Mouse (Mus musculus) limb, embryonic 11.5 days (tissue): Measurements from ENCODE around the gene Ift43. TPM values are rescaled to one million over a fixed set of nuclear protein-coding genes. Genes with fewer than 3 reads are reported as not detected.

Experiments
- ATAC-seq: fragments of 200-750 bp; cut with Nextera tagmentation; 2 replicates; pipeline ENCODE4 v1.8.0; 2017; ENCODE audit warnings: low read depth; ENCODE audit not compliant: insufficient number of reproducible peaks, low FRiP score, low TSS enrichment
- DNase-seq: peaks from one replicate; pipeline ENCODE4 v3.0.0-alpha.2; 2015; ENCODE audit warnings: low spot score
- H3K27ac ChIP-seq: fragments of 300-500 bp; sonication (generic); replicated peaks from 2 replicates; pipeline ENCODE4 v1.5.1; 2014; ENCODE audit warnings: low read depth, mild to moderate bottlenecking, low read length
- H3K27me3 ChIP-seq: fragments of 300-500 bp; sonication (generic); 2 replicates; pipeline ENCODE4 v1.6.1; 2014; ENCODE audit warnings: mild to moderate bottlenecking, low read length, mixed read lengths; ENCODE audit not compliant: control insufficient read depth, insufficient read depth
- H3K36me3 ChIP-seq: fragments of 300-500 bp; sonication (generic); 2 replicates; pipeline ENCODE4 v1.6.1; 2014; ENCODE audit warnings: mild to moderate bottlenecking, low read length, moderate library complexity, mixed read lengths; ENCODE audit not compliant: control insufficient read depth, insufficient read depth
- H3K4me1 ChIP-seq: fragments of 300-500 bp; sonication (generic); 2 replicates; pipeline ENCODE4 v1.6.1; 2014; ENCODE audit warnings: low read length, mixed read lengths; ENCODE audit not compliant: control insufficient read depth, insufficient read depth
- H3K4me2 ChIP-seq: fragments of 300-500 bp; sonication (generic); 2 replicates; pipeline ENCODE4 v1.6.1; 2014; ENCODE audit warnings: low read depth, mild to moderate bottlenecking, moderate library complexity; ENCODE audit not compliant: severe bottlenecking
- H3K4me3 ChIP-seq: fragments of 300-500 bp; sonication (generic); 2 replicates; pipeline ENCODE4 v1.5.1; 2014; ENCODE audit warnings: low read depth, low read length
- H3K9ac ChIP-seq: fragments of 300-500 bp; sonication (generic); 2 replicates; pipeline ENCODE4 v1.6.1; 2014; ENCODE audit warnings: mild to moderate bottlenecking, low read length
- H3K9me3 ChIP-seq: fragments of 300-500 bp; sonication (generic); 2 replicates; pipeline ENCODE4 v1.6.1; 2016; ENCODE audit warnings: low read length; ENCODE audit not compliant: control insufficient read depth
- WGBS: fragments of 180-500 bp; shearing (Covaris S2); extraction: QIAGEN DNeasy Blood & Tissue Kit; methylation state at CpG from one replicate; pipeline ENCODE4 v1.1.7; 2014; 5-methylcytosine and 5-hydroxymethylcytosine counted together
- polyA plus RNA-seq: library from polyadenylated mRNA; unstranded; fragments of >200 nt; fragmentation: Nextera tagmentation; extraction: Ambion mirVana; gene quantifications from 2 replicates; pipeline ENCODE4 v1.2.1, GENCODE M21; 2014

The Ift43 gene
- polyA plus RNA-seq, 1 experiment from 2014 or later, result 81.3 TPM

- H3K27ac ChIP-seq, result no peak overlapping the region
- no peaks in the 10 kb centered on the region for H3K9me3 ChIP-seq
- H3K9ac ChIP-seq, result no peak overlapping the region
- H3K36me3 ChIP-seq, result no peaks in the 10 kb centered on the region; the same call in 1 of the 2 replicates
- H3K27me3 ChIP-seq, result no peaks in the 10 kb centered on the region
- DNase-seq (no peak), ATAC-seq (no peak)
- no peak overlapping the region for H3K4me3 ChIP-seq
- no peak overlapping the region for H3K4me2 ChIP-seq
- H3K4me1 ChIP-seq, result no peaks in the 10 kb centered on the region
- WGBS, result 79% methylated on average over 15 of the region's 15 CpGs
Measured at GRCm38 (mm10) chr12:86116295-86116835, 34.0 kb downstream of the Ift43 start.

DNA sequence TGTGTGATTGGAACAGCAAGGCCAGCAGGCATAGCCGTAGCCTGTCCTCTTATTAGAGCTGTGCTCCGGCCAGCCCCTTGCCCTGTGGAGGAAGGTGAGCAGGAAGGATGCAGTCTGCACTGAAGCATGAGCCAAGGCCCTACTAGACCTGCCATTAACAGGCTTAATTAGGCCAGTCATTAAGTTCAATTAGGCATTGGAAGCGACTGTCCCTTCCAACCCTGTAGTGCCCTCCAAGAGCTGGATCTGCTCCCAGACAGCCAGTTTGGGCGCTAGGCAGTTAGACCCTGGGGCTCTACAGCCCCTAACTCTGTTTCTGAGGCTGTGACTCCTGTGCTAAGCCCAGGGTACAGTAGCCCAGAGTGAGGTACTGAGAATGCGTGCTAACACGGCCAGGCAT lies 41.7 kb downstream of the Ift43 start:
- no peak overlapping the region for H3K9ac ChIP-seq
- H3K27me3 ChIP-seq, result no peaks in the 10 kb centered on the region
- no peak for ATAC-seq
- H3K4me3 ChIP-seq, result no peak overlapping the region
- 77% methylated on average over 6 of the region's 6 CpGs for WGBS
- H3K4me1 ChIP-seq, result no peaks in the 10 kb centered on the region
- H3K27ac ChIP-seq, result no peak overlapping the region
- no peak overlapping the region for H3K4me2 ChIP-seq
- H3K36me3 ChIP-seq, result no peaks in the 10 kb centered on the region
- H3K9me3 ChIP-seq, result no peaks in the 10 kb centered on the region
- DNase-seq, result no peak

DNA sequence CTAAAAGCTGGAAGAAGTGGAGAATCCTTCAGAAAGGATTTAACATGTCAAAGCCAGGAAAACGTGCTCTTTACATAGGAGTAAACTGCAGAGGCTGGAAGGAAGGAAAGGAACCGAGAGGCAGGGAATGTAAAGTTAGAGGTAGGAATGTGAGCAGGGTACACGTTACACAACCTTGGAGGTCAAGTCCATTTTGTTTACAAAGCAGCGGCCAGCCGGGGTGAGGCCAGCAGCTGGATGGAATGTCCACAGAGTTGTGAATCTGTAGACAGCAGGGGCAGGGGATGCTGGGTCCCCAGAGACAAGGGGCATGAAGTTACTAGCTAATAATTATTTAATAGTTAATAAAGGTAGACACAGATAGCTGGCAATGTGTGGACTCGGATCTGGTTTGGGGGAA lies 45.8 kb downstream of the Ift43 start:
- Histone ChIP-seq H3K4me2 (no peak overlapping the region), H3K4me1 (peaks cover 8% of the 10 kb centered on the region; the same call in 1 of the 2 replicates), H3K4me3 (no peak overlapping the region), H3K9me3 (no peaks in the 10 kb centered on the region), H3K36me3 (no peaks in the 10 kb centered on the region), H3K27me3 (no peaks in the 10 kb centered on the region), H3K27ac (no peak overlapping the region), H3K9ac (no peak overlapping the region)
- 85% methylated on average over 6 of the region's 6 CpGs for WGBS
- ATAC-seq (no peak), DNase-seq (no peak)

DNA sequence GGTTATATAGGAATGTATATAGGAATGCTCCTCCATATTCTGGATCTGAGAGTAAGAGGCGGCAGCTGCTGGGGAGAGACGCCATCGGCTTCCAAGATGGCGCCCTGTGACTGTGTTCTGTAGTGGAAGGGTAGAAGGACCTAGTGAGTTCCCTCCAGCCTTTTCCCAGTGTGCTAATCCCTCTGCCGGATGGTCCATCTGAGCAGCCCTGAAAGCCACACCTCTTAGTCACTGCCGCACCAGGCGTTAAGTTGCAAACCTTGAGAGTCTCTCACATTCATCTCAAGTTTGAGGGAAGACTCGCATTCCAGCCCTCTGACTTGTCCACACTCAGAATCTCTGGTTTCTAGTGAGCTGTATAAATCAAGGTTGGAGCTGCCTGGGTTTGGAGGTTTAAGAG lies 46.7 kb downstream of the Ift43 start:
- Histone ChIP-seq H3K4me1 (peaks cover 8% of the 10 kb centered on the region; the same call in 1 of the 2 replicates), H3K9me3 (no peaks in the 10 kb centered on the region), H3K9ac (no peak overlapping the region), H3K27ac (no peak overlapping the region), H3K4me2 (no peak overlapping the region), H3K4me3 (no peak overlapping the region), H3K27me3 (no peaks in the 10 kb centered on the region), H3K36me3 (no peaks in the 10 kb centered on the region)
- no peak for DNase-seq
- 88% methylated on average over 8 of the region's 8 CpGs for WGBS
- no peak for ATAC-seq

- no peak for DNase-seq
- Histone ChIP-seq H3K4me1 (peaks cover 8% of the 10 kb centered on the region; the same call in 1 of the 2 replicates), H3K36me3 (no peaks in the 10 kb centered on the region), H3K27ac (no peak overlapping the region), H3K4me3 (no peak overlapping the region), H3K9me3 (no peaks in the 10 kb centered on the region), H3K4me2 (no peak overlapping the region), H3K9ac (no peak overlapping the region), H3K27me3 (no peaks in the 10 kb centered on the region)
- WGBS, result 64% methylated on average over 10 of the region's 10 CpGs
- ATAC-seq, result no peak
Measured at GRCm38 (mm10) chr12:86129696-86130095, 47.4 kb downstream of the Ift43 start.

DNA sequence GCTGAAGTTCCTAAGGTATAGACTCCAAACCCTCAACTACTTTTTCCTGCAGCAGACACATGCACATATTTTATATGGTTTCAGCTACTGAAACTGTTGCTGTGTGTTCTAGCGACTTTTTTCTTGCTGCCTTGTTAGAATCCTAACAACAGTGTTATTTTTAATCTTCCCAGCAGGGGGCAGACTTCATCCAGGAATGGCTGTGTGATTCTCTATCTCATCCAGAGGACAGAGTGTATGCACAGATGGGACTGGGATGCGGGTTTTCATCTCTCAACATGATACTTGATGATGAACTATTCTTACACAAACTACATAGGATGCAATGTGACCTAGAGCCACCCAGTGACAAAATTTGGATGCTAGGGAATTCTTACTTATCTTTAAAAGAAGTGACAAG lies 50.5 kb downstream of the Ift43 start:
- no peaks in the 10 kb centered on the region for H3K9me3 ChIP-seq
- no peak overlapping the region for H3K4me3 ChIP-seq
- ATAC-seq (no peak), DNase-seq (peak; percentile 60)
- no peaks in the 10 kb centered on the region for H3K27me3 ChIP-seq
- WGBS, result 34% methylated on average over 2 of the region's 2 CpGs
- no peak overlapping the region for H3K4me2 ChIP-seq
- H3K9ac ChIP-seq, result no peak overlapping the region
- no peaks in the 10 kb centered on the region for H3K36me3 ChIP-seq
- H3K4me1 ChIP-seq, result peaks cover 8% of the 10 kb centered on the region; the same call in 1 of the 2 replicates
- H3K27ac ChIP-seq, result no peak overlapping the region

DNA sequence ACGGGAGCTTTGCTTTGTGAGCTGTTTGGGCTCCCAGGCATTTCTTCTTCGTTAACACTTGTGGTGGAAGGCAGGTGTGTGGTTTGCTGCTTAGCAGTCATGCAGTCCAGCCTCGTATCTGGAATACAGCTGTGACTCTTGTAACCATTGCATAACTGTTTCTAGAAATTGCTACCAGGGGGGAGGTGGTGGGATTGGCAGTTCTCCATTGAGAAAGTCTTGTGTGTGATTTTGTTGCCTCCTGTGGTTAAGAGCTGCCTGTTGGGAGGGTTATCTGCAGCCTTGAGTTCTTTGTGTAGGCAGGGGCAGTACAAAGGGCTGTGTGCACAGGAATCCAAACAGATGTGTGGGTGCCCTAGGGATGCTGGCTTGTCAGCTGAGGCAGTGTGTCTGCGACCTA lies 53.4 kb downstream of the Ift43 start:
- Histone ChIP-seq H3K4me2 (no peak overlapping the region), H3K27ac (no peak overlapping the region), H3K9me3 (no peaks in the 10 kb centered on the region), H3K36me3 (no peaks in the 10 kb centered on the region), H3K4me3 (no peak overlapping the region), H3K4me1 (no peaks in the 10 kb centered on the region), H3K27me3 (no peaks in the 10 kb centered on the region), H3K9ac (no peak overlapping the region)
- 74% methylated on average over 4 of the region's 4 CpGs for WGBS
- ATAC-seq, result no peak
- no peak for DNase-seq

DNA sequence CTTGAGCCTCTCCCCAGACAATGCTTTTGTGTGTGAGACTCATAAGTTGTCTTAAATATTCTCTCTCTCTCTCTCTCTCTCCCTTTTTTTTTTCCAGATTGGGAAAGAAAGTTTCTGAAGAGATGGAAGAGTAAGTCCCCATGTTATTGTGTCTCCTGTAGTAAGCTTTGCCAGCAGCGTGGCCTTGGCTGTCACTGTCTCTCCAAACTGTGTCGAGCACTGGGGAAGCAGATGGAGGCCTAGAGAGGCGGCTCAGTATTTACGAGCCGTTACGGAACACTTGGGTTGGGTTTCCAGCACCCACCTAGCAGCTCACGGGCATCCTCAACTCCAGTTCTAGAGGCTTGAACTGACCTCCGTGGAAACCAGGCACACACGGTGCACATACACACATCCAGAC lies 56.4 kb downstream of the Ift43 start:
- Histone ChIP-seq H3K4me3 (no peak overlapping the region), H3K9me3 (no peaks in the 10 kb centered on the region), H3K27ac (no peak overlapping the region), H3K4me1 (no peaks in the 10 kb centered on the region), H3K4me2 (no peak overlapping the region), H3K9ac (no peak overlapping the region), H3K36me3 (no peaks in the 10 kb centered on the region), H3K27me3 (no peaks in the 10 kb centered on the region)
- WGBS, result 78% methylated on average over 9 of the region's 9 CpGs
- ATAC-seq (no peak), DNase-seq (no peak)

GRCm38 (mm10) chr12:86142389-86142788 lies 60.0 kb downstream of the Ift43 start:
- WGBS, result 86% methylated on average over 1 of the region's 1 CpGs

More at GRCm38 (mm10) chr12:86142389-86142788, 60.0 kb downstream of the Ift43 start:
- H3K4me1 ChIP-seq, result no peaks in the 10 kb centered on the region
- H3K9me3 ChIP-seq, result no peaks in the 10 kb centered on the region
- no peak for ATAC-seq
- H3K27me3 ChIP-seq, result no peaks in the 10 kb centered on the region
- no peak for DNase-seq
- H3K4me3 ChIP-seq, result no peak overlapping the region
- no peak overlapping the region for H3K9ac ChIP-seq
- no peak overlapping the region for H3K4me2 ChIP-seq
- H3K36me3 ChIP-seq, result no peaks in the 10 kb centered on the region
- no peak overlapping the region for H3K27ac ChIP-seq
